Mouse (Mus musculus): Measurements from ENCODE around the gene St6galnac3.

St6galnac3 gene

DNA sequence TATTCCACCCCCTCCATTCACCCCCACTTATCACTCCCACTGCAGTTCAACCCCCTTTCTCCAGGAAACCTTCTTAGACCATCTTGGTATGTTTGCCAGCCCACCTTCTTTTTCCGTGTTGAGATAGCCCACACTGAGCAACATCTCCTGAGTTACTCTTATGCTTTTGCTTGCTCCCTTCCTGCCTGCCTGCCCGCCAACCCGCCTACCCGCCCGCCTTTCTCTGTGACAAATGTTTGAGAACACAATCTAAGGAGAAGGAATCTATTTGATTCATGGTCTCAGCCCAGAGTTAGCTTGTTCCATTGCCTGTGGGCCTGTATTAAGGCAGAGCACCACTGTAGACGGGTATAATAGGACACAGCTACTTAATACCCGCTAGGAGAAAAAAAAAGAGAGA lies 531.9 kb downstream of the St6galnac3 start:
- DNase-seq: no peak

- no peak for DNase-seq
Measured at GRCm38 (mm10) chr3:153190742-153191141, 534.2 kb downstream of the St6galnac3 start.

DNA sequence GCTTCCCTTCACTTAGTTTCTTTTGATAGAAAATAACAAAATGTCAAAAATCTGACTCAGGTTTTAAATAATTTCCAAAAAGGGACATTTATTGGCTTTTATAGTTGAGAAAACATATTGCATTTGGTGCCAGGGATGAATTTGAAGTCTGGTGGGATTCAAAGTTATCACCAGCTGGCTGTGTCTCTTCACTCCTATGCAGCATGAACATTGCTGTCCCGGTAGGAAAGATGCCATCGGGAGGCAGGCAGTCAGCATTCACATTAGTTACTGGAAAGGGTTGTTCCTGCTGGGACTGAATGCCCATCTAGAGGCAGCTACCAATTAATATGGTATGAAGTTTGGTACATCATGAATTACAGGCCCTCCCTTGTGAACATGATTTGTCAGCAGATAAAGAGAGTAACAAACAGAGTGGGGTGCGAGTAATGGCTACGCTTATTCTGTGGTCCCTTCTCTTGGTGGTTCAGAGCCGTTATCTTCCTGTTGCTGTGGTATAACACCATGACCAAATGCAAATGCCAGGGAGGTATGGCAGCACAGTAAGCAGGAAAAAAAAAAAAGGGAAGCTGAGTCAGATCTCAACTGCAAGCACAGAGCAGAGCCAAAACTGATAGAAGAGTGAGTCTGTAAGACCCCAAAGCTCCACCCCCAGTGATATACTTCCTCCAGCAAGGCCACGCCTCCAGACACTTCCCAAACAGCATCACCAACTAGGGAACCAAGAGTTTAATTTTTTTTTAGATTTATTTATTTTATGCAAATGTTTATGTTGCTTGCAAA lies 535.1 kb downstream of the St6galnac3 start:
- DNase-seq: no peak

DNA sequence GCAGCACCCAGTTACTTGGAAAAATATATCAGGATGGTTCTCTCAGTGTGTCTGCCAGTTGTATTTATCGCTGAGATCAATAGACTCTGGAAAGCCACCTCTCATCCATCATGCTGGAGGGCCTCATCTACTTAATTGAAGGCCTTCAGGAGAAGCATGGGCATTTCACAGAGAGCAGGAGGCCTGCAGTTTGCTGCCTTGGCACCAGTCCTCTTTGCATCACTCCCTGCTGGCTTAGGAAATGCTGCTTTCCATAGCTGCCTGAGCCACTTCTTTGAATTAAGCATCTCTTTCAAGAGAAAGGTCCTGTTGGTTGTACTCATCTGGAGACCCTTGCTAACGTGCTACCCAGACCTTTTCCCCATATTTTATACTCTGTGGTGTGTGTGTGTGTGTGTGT lies 536.8 kb downstream of the St6galnac3 start:
- DNase-seq: no peak

DNA sequence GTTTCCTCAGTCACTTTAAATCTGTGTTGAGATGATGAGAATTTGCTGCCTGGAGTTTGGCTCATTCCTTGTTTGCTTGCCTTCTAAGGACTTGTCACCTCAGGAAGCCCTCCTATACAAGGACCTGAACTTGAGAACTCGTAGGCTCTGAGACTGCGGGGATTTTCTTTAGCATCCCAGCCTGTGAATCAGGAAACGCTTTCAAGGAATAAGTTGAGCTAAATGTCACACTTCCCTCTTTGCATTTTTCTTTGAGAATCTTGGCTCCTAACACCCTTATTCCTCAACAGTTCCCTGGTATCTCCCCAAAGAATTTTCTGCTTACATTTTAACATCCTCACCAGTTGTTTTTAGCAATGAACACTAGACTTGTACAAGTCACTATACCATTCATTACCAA lies 539.9 kb downstream of the St6galnac3 start:
- no peak for DNase-seq

DNA sequence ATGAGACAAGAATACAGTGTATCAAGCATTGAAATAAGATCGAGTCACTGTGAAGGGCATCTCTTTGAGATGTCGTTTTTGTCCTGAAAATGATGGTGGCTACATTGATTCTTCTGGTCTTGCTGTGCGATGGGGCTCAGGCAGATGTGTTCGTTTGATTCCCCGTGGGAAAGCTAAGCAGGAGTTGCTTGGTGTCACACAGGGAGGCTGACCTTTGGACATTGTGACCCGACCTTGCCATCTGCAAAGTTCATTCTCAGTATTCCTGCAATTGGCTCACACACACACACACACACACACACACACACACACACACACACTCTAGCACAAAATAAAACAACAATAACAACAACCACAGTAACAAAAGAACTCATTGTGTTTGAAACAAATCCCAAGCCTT lies 543.7 kb downstream of the St6galnac3 start:
- no peak for DNase-seq

DNA sequence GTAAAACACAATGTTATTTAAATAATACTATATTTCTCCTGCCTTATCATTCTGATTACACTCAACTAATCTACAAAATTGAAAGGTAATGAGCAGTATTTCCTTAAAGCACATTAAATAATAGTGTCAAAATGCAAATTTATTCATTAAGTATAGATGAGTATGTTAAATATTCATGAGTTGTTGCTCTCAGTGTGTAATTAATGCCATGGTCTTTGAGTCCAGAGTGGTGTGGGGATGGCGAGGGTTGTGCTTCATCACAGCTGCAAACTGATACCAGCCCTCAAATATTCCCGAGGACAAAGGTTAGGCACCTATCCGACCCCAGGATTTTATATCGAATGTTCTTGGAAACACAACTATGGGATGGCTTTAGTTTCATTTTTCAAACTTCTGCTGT lies 548.2 kb downstream of the St6galnac3 start:
- DNase-seq: no peak

DNA sequence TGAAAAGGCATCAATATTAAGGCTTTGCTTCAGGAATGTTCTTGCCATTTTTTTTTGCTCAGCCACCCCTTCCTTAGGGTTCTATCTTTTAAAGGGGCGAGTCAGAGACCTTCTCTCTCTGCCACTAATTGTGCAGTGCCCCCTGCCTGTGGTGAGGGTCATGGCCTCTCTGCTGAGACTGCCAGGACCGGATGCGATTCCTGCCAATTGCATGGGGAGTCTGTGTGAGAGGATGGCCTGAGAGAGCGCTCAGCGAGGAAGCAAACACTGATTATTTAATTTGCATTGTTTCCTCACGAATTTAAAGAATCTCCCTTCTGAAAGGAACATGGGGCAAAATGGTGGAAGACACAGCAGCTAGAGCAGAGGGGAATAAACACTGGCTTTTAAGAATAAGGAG lies 548.6 kb downstream of the St6galnac3 start:
- no peak for DNase-seq

DNA sequence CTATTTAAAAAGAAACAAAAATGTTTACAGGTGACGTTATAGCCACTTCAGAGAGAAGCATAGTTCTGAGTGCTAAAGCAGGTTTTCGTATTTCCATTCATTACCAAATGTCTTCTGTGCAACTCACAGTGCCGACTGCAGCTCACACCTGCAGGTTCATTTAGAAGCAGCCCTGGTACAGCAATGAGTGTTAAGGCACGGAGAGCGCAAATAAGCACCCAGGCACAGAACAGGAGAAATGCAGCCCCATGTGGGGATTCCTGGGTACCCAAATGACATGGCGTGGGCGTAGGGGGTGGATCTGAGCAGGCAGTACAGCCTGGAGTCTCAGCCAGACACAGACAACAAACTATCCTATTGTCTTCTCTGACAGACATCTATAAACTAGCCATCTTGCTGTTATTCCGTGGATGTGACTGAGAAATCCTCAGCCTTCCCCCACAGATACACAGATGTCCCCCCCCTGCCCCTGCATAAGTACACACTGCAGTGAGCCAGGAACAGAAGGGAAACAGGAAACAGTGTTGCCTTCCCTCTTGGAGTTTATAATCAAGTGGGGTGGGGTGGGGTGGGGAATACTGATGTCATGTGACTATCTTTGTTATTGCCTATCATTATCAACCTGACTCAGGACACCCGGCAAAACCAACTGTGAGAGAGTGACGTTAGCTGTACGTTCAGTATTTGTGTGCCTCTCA lies 550.5 kb downstream of the St6galnac3 start:
- DNase-seq: no peak

GRCm38 (mm10) chr3:153173567-153173966 lies 551.4 kb downstream of the St6galnac3 start:
- DNase-seq: no peak

DNA sequence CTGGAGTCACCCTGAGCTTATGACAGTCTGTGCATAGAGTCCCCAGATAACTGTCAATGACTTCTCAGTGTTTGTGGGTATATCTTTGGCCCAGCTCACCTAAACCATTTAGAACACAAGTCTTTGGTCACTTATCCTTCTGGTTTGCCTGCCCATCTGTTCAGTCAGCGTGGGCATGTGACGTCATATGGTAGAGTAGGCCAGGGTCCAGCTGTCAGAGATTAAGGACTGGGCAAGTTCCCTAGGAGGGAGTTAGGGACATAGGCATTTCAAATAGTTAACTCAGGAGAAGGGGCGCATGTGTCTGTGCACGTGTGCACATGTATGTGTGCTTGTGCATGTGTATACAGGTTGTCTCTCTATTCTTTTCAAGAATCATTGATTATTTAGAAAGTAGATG lies 554.8 kb downstream of the St6galnac3 start:
- no peak for DNase-seq

GRCm38 (mm10) chr3:153169744-153170143 lies 555.2 kb downstream of the St6galnac3 start:
- DNase-seq: no peak

DNA sequence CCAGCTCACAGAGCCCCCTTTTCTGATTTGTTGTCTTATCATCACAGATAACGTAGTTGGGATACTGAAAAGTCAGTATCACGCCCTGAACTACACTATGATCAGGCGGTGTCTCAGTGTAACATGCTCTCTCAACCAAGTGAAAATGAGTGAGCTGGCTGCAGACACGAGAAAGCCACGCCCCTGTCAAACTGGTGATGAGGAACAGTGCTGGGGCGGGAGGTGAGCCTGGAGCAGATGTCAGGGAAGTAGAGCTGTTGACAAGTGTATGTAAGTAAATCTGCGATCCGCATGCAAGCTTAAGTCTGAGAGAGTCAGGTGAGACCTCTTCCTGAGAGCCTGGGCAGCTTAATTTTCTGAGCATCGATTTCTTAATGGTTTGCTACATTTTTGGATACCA lies 563.3 kb downstream of the St6galnac3 start:
- DNase-seq: no peak

DNA sequence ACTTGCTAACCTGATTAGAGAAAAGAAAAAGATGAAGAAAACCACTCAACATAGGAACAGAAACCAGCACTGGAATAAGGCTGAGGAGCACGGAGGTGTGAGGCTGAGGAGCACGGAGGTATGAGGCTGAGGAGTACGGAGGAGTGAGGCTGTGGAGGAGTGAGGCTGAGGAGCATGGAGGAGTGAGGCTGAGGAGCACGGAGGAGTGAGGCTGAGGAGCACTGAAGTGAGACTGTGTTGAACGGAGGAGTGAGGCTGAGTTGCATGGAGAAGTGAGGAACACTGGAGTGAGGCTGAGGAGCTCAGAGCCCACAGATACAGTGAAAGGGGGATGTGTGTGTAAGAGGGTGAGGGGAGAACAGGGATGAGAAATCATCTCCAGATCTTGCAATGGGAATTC lies 564.3 kb downstream of the St6galnac3 start:
- DNase-seq: no peak

DNA sequence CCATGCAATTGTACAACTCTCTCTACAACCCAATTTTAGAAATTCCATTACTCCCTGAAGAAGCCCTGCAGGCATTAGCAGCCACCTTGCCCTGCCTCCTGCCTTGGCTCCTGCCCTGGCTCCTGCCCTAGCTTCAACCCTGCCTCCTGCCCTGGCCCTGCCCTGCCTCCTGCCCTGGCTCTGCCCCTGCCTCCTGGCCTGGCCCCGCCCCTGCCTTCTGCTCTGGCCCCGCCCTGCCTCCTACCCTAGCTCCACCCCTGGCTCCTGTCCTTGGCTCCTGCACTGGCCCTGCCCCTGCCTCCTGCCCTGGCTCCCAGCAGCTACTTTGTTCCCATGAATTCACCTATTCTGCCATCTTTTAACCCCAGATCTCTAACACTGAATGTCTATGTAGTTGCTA lies 576.1 kb downstream of the St6galnac3 start:
- no peak for DNase-seq

All from cerebellum, adult 9-11 months (tissue).